Mouse (Mus musculus): Measurements from ENCODE around the gene Dhx57. TPM values are rescaled to one million over a fixed set of nuclear protein-coding genes. Genes with fewer than 3 reads are reported as not detected.

Gene Dhx57
- polyA plus RNA-seq, 2 experiments from 2014 or later: 7.0 to 8.6 TPM

Other genes with a start within 250 kb of the Dhx57 start
- 10 to 100 TPM; 22.2 to 32.4 TPM for gene Hnrnpll, start 228.1 kb downstream of the Dhx57 start, polyA plus RNA-seq (2017; shearing (Covaris generic))
- 10 to 100 TPM; 33.3 to 40.7 TPM for gene Galm, start 163.0 kb downstream of the Dhx57 start, polyA plus RNA-seq (2017; shearing (Covaris generic))
- gene Srsf7, start 83.2 kb downstream of the Dhx57 start, polyA plus RNA-seq (2017; shearing (Covaris generic)): 100 to 1,000 TPM; 467 to 529 TPM
- gene Ttc39d, start 83.0 kb downstream of the Dhx57 start, polyA plus RNA-seq (2017; shearing (Covaris generic)): not detected
- 10 to 100 TPM; 14.7 to 14.9 TPM for gene Gemin6, start 66.0 kb downstream of the Dhx57 start, polyA plus RNA-seq (2017; shearing (Covaris generic))
- gene Morn2, start 273 bp downstream of the Dhx57 start, polyA plus RNA-seq (2017; shearing (Covaris generic)): 1 to 10 TPM; 2.4 to 2.6 TPM
- under 1 TPM in 1 of 2 experiments, not detected in 1; 0.37 TPM for gene Arhgef33, start 16.9 kb upstream of the Dhx57 start, polyA plus RNA-seq (2017; shearing (Covaris generic))
- not detected for gene Gm10190, start 83.1 kb upstream of the Dhx57 start, polyA plus RNA-seq (2017; shearing (Covaris generic))
- gene Sos1, start 190.0 kb upstream of the Dhx57 start, polyA plus RNA-seq (2017; shearing (Covaris generic)): 1 to 10 TPM; 4.7 to 5.4 TPM

Data from activated CD4-positive, CD25-positive, alpha-beta regulatory T cell, adult 4 months (primary cell).